Mouse (Mus musculus) NIH3T3 (cell line): ENCODE results near the gene Sdhb.

Source experiments
- DNase-seq: peaks from one replicate; pipeline ENCODE4 v3.0.0-alpha.2; 2012; ENCODE audit warnings: low read depth

Sdhb gene

GRCm38 (mm10) chr4:140960781-140961466, at the start of gene Sdhb:
TSS of gene Sdhb (plus strand) at chr4:140961203.
- peak; percentile 97 for DNase-seq

- DNase-seq: no peak
Observed at GRCm38 (mm10) chr4:140911416-140911815, 49.6 kb upstream of the Sdhb start.

- DNase-seq: no peak
Observed at GRCm38 (mm10) chr4:140912271-140912833, 48.7 kb upstream of the Sdhb start.

- DNase-seq: no peak
Observed at GRCm38 (mm10) chr4:140913565-140913964, 47.4 kb upstream of the Sdhb start.

GRCm38 (mm10) chr4:140914731-140915131, 46.3 kb upstream of the Sdhb start:
- no peak for DNase-seq

- no peak for DNase-seq
Observed at GRCm38 (mm10) chr4:140915235-140915634, 45.8 kb upstream of the Sdhb start.

GRCm38 (mm10) chr4:140916296-140916695, 44.7 kb upstream of the Sdhb start:
- no peak for DNase-seq

GRCm38 (mm10) chr4:140917451-140917850, 43.6 kb upstream of the Sdhb start:
- no peak for DNase-seq

GRCm38 (mm10) chr4:140919974-140920836, 40.8 kb upstream of the Sdhb start:
- no peak for DNase-seq

- DNase-seq: no peak
Observed at GRCm38 (mm10) chr4:140922508-140922907, 38.5 kb upstream of the Sdhb start.

GRCm38 (mm10) chr4:140925648-140926047, 35.4 kb upstream of the Sdhb start:
- no peak for DNase-seq

GRCm38 (mm10) chr4:140928349-140928748, 32.7 kb upstream of the Sdhb start:
- DNase-seq: no peak

GRCm38 (mm10) chr4:140929745-140930144, 31.3 kb upstream of the Sdhb start:
- DNase-seq: no peak

GRCm38 (mm10) chr4:140930900-140931470, 30.0 kb upstream of the Sdhb start:
- DNase-seq: peak; percentile 15

- no peak for DNase-seq
Observed at GRCm38 (mm10) chr4:140935643-140936042, 25.4 kb upstream of the Sdhb start.

- no peak for DNase-seq
Observed at GRCm38 (mm10) chr4:140944356-140944755, 16.6 kb upstream of the Sdhb start.

GRCm38 (mm10) chr4:140944961-140945442, 16.0 kb upstream of the Sdhb start:
- DNase-seq: no peak

- DNase-seq: no peak
Observed at GRCm38 (mm10) chr4:140945571-140945970, 15.4 kb upstream of the Sdhb start.

- no peak for DNase-seq
Observed at GRCm38 (mm10) chr4:140946048-140946447, 15.0 kb upstream of the Sdhb start.

GRCm38 (mm10) chr4:140946580-140947205, 14.3 kb upstream of the Sdhb start:
- DNase-seq: no peak

- DNase-seq: peak; percentile 30
Observed at GRCm38 (mm10) chr4:140947487-140948440, 13.2 kb upstream of the Sdhb start.
